Mouse (Mus musculus) limb, embryonic 11.5 days (tissue): ENCODE results near the gene Plcb1. TPM values are rescaled to one million over a fixed set of nuclear protein-coding genes. Genes with fewer than 3 reads are reported as not detected.

Experiments used
- ATAC-seq: fragments of 200-750 bp; cut with Nextera tagmentation; 2 replicates; pipeline ENCODE4 v1.8.0; 2017; ENCODE audit warnings: low read depth; ENCODE audit not compliant: insufficient number of reproducible peaks, low FRiP score, low TSS enrichment
- DNase-seq: peaks from one replicate; pipeline ENCODE4 v3.0.0-alpha.2; 2015; ENCODE audit warnings: low spot score
- H3K27ac ChIP-seq: fragments of 300-500 bp; sonication (generic); replicated peaks from 2 replicates; pipeline ENCODE4 v1.5.1; 2014; ENCODE audit warnings: low read depth, mild to moderate bottlenecking, low read length
- H3K27me3 ChIP-seq: fragments of 300-500 bp; sonication (generic); 2 replicates; pipeline ENCODE4 v1.6.1; 2014; ENCODE audit warnings: mild to moderate bottlenecking, low read length, mixed read lengths; ENCODE audit not compliant: control insufficient read depth, insufficient read depth
- H3K36me3 ChIP-seq: fragments of 300-500 bp; sonication (generic); 2 replicates; pipeline ENCODE4 v1.6.1; 2014; ENCODE audit warnings: mild to moderate bottlenecking, low read length, moderate library complexity, mixed read lengths; ENCODE audit not compliant: control insufficient read depth, insufficient read depth
- H3K4me1 ChIP-seq: fragments of 300-500 bp; sonication (generic); 2 replicates; pipeline ENCODE4 v1.6.1; 2014; ENCODE audit warnings: low read length, mixed read lengths; ENCODE audit not compliant: control insufficient read depth, insufficient read depth
- H3K4me2 ChIP-seq: fragments of 300-500 bp; sonication (generic); 2 replicates; pipeline ENCODE4 v1.6.1; 2014; ENCODE audit warnings: low read depth, mild to moderate bottlenecking, moderate library complexity; ENCODE audit not compliant: severe bottlenecking
- H3K4me3 ChIP-seq: fragments of 300-500 bp; sonication (generic); 2 replicates; pipeline ENCODE4 v1.5.1; 2014; ENCODE audit warnings: low read depth, low read length
- H3K9ac ChIP-seq: fragments of 300-500 bp; sonication (generic); 2 replicates; pipeline ENCODE4 v1.6.1; 2014; ENCODE audit warnings: mild to moderate bottlenecking, low read length
- H3K9me3 ChIP-seq: fragments of 300-500 bp; sonication (generic); 2 replicates; pipeline ENCODE4 v1.6.1; 2016; ENCODE audit warnings: low read length; ENCODE audit not compliant: control insufficient read depth
- WGBS: fragments of 180-500 bp; shearing (Covaris S2); extraction: QIAGEN DNeasy Blood & Tissue Kit; methylation state at CpG from one replicate; pipeline ENCODE4 v1.1.7; 2014; 5-methylcytosine and 5-hydroxymethylcytosine counted together
- polyA plus RNA-seq: library from polyadenylated mRNA; unstranded; fragments of >200 nt; fragmentation: Nextera tagmentation; extraction: Ambion mirVana; gene quantifications from 2 replicates; pipeline ENCODE4 v1.2.1, GENCODE M21; 2014

Gene Plcb1
- polyA plus RNA-seq, 1 experiment from 2014 or later: 10.4 TPM

DNA sequence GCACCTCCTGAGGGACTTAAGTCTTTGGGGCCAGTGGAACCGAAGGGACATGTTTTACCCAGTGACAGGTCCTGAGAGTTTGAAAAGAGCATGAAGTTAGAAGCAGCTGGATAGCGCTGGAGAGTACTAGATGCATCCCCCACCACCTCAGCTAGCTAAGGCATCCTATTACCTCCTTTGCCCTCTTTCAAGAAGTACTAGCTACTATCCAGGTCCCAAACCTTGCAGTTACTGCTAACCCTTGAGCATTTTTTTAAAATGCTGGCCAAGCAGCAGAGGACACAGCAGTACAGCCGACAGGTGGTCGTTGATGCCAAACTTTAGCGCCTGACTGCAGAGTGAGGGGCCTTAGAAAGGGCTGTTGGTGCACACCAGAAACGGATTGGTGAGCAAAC, 986 bp downstream of the Plcb1 start:
- Histone ChIP-seq H3K4me1 (0 out of 2 replicates have a peak, but pooled peaks cover 4% of the 10 kb centered on the region), H3K4me3 (peak overlapping the region; percentile 63), H3K9me3 (no peaks in the 10 kb centered on the region), H3K27me3 (no peaks in the 10 kb centered on the region), H3K36me3 (no peaks in the 10 kb centered on the region), H3K27ac (no peak overlapping the region), H3K9ac (peak overlapping the region; percentile 76; the same call in 1 of the 2 replicates), H3K4me2 (peak overlapping the region; percentile 98)
- ATAC-seq (peak; percentile 23; the same call in 1 of the 2 replicates), DNase-seq (no peak)
- WGBS: 8% methylated on average over 6 of the region's 6 CpGs

DNA sequence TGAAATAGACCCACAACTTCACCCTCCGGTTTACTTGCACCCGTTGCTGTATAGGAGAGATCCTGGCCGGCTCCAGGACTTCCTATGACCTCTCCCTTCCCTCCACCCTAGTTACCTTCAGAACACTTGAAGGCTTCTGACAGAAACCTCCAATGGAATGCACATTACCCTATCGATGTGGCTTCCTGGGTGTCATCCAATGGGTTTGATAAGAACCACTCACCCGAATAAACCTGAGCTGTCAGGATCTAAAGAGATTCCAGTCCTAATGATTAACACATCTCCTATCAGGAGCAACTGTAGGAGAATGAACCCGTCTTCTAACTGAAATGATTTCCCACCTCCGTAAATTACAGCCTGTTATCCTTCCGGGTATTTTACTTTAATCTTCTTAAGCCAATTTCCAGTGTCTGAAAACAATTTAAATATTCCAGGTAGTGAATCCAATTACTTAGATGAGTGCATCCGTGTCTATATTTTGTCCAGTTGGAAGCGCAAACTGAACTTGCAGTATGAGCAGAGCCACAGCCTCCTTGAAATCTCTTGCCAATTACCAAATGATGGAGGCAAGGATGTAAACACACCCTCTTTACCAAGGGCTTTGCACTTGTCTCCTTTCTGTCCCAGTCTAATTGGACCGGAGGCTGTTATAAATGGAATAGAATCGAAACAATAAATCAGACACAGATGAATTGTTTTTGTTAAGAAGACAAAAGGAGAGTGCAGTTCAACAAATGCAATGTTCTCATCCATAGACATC, 1.6 kb downstream of the Plcb1 start:
- H3K9me3 ChIP-seq: no peaks in the 10 kb centered on the region
- H3K36me3 ChIP-seq: no peaks in the 10 kb centered on the region
- DNase-seq: no peak
- H3K27me3 ChIP-seq: no peaks in the 10 kb centered on the region
- no peak overlapping the region; the same call in 1 of the 2 replicates for H3K4me3 ChIP-seq
- ATAC-seq: no peak
- H3K4me1 ChIP-seq: 0 out of 2 replicates have a peak, but pooled peaks cover 4% of the 10 kb centered on the region
- 60% methylated on average over 12 of the region's 12 CpGs for WGBS
- no peak overlapping the region for H3K27ac ChIP-seq
- H3K9ac ChIP-seq: no peak overlapping the region
- peak overlapping the region; percentile 98 for H3K4me2 ChIP-seq

DNA sequence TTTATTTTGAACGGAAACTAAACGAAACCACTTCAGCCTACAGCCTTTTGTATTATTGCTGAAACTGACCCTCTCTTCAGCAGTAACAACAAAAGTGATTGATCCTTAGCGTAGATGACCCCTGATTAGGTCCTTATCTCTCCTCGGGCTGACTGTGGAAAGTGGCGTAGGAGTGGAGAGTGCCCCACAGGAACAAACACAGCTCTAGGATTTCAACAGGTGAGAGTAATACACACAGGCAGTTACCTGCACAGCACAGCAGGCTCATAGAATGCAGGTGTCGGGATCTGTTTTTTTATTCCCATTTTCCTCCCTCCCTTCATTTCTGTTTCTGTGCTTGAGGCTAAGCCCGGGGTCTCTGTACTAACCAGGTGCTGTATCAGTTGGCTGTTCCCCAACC, 7.1 kb downstream of the Plcb1 start:
- Histone ChIP-seq H3K9me3 (no peaks in the 10 kb centered on the region), H3K36me3 (no peaks in the 10 kb centered on the region), H3K9ac (no peak overlapping the region), H3K4me1 (peaks cover 10% of the 10 kb centered on the region; the same call in 1 of the 2 replicates), H3K27ac (no peak overlapping the region), H3K4me2 (peak overlapping the region; percentile 24; the same call in 1 of the 2 replicates), H3K27me3 (no peaks in the 10 kb centered on the region), H3K4me3 (no peak overlapping the region)
- 24% methylated on average over 7 of the region's 7 CpGs for WGBS
- peak; percentile 40; the same call in 1 of the 2 replicates for ATAC-seq
- no peak for DNase-seq

DNA sequence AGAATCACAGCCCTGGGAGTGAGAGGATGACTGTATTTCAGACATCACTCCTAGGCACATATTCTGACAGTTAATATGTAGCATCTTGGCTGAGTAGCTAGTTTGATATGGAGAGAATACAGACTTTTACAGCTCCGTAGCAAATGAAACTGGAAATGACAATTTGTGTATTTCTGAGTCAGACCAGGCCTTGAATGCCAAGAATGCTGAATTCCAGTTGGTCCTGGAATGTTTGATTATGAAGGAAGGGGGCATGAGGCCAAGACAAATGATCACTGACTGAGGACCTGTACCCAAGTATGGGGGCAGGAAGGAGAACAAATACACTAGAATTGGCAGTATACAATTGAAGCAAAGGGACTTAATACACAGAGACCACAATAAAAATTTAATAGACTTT, 14.4 kb downstream of the Plcb1 start:
- Histone ChIP-seq H3K4me2 (no peak overlapping the region), H3K27ac (no peak overlapping the region), H3K9ac (no peak overlapping the region), H3K9me3 (no peaks in the 10 kb centered on the region), H3K4me3 (no peak overlapping the region), H3K36me3 (no peaks in the 10 kb centered on the region), H3K4me1 (no peaks in the 10 kb centered on the region), H3K27me3 (no peaks in the 10 kb centered on the region)
- WGBS: 77% methylated on average over 1 of the region's 1 CpGs
- ATAC-seq: no peak
- DNase-seq: no peak

DNA sequence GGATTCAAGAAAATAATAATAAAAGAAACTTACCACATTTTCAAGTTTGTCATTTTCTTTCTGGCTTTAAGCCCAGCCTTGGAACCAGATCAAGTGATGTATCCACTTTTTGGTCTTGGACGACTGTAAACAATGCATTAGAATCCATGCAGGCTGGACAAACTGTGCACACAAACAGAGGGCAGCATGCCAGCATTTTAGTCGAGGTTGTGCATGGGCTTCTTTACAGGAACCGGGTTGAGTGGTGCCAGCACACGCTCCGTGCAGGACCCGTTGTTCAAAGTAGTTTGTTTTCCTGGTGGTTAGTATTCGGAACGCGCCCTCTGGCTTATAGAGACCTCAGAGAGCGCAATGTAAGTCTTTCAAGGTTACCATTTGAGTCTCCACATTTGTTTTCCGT, 30.5 kb downstream of the Plcb1 start:
- DNase-seq: no peak
- Histone ChIP-seq H3K9me3 (no peaks in the 10 kb centered on the region), H3K27me3 (no peaks in the 10 kb centered on the region), H3K27ac (no peak overlapping the region), H3K4me1 (no peaks in the 10 kb centered on the region), H3K36me3 (no peaks in the 10 kb centered on the region), H3K4me2 (no peak overlapping the region), H3K4me3 (no peak overlapping the region), H3K9ac (no peak overlapping the region)
- no peak for ATAC-seq
- 88% methylated on average over 11 of the region's 11 CpGs for WGBS

DNA sequence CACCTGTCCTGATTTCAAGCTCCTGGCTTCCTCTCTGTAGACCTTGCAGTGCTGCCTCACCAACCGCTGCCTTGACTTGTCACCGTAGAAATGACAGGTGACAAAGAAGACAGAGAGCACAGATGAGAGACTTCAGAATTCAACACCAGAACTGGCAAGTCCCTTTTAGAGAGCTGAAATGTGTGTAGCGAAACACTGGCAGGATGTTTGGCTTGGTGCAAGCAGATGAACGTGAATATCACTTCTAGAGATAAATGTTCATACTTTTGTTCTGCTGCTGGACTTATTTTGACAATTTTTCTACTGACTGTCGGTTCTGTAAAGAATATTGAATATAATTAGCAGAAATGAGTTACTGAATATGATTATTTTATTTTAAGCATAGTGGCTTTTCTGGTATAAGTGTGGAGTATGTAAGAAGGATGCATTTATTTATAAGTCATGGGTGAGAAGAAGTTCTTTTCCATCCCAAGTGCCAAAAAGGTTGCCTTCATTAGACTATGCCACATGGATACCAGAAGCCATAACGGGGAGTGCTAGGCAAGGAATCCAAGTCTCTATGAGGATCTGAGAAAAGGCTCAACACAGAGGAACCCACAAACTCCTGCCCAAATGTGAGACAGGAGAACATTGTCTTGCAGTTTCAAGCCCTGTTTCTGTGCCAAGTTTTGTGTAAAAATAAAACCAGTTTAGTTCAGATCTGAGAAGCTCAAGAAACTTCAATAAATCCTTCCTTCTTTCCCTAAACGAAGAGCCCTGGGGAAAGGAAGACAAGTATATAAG, 31.4 kb downstream of the Plcb1 start:
- Histone ChIP-seq H3K4me3 (no peak overlapping the region), H3K4me2 (no peak overlapping the region), H3K9ac (no peak overlapping the region), H3K36me3 (no peaks in the 10 kb centered on the region), H3K27ac (no peak overlapping the region), H3K27me3 (no peaks in the 10 kb centered on the region), H3K9me3 (no peaks in the 10 kb centered on the region), H3K4me1 (no peaks in the 10 kb centered on the region)
- WGBS: 92% methylated on average over 7 of the region's 7 CpGs
- ATAC-seq (no peak), DNase-seq (no peak)

DNA sequence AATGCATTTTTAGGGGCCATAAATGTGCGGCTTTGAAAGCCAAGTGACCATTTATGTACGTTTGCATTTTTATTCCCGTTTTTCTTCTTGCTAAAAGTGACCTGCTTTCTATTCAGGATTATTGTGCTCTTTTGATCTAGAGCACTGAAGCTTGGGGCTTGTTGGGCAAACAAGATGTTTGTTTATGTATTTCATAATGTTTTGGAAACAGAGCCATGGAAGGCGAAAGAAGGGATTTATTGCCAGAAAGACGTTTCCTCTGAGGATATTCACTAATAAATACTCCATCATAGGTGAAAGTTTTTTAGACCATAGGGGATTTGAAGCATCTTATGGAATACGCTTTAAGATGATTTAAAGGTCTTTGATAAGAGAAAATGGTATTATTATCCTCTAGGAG, 35.3 kb downstream of the Plcb1 start:
- Histone ChIP-seq H3K27ac (no peak overlapping the region), H3K27me3 (no peaks in the 10 kb centered on the region), H3K4me3 (no peak overlapping the region), H3K36me3 (no peaks in the 10 kb centered on the region), H3K9me3 (no peaks in the 10 kb centered on the region), H3K4me2 (no peak overlapping the region), H3K9ac (no peak overlapping the region), H3K4me1 (peaks cover 7% of the 10 kb centered on the region)
- 79% methylated on average over 6 of the region's 6 CpGs for WGBS
- ATAC-seq: no peak
- no peak for DNase-seq

DNA sequence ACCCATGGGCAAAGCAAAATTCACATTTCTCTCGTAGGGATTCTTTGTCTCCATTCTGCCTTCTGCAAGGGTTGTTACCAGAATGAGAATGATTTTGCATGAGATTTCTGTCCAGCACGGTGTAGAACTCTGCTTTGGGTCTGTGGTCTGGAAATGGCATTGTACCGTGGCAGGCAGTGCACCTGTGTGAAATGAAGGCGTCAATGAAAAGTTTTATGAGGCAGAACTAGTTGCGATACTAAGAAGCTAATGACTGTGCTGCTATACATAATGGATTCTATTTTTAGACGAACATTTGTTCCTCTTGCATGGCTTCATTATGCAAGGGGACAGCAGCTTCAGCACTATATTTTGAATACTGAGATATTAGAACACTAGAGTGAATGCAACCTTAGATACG, 39.8 kb downstream of the Plcb1 start:
- no peak for ATAC-seq
- WGBS: 51% methylated on average over 7 of the region's 7 CpGs
- H3K4me2 ChIP-seq: no peak overlapping the region

More for the DNA sequence above, 39.8 kb downstream of the Plcb1 start:
- H3K9ac ChIP-seq: no peak overlapping the region
- H3K4me3 ChIP-seq: no peak overlapping the region
- H3K9me3 ChIP-seq: no peaks in the 10 kb centered on the region
- no peak for DNase-seq
- no peaks in the 10 kb centered on the region for H3K27me3 ChIP-seq
- no peaks in the 10 kb centered on the region for H3K36me3 ChIP-seq
- H3K27ac ChIP-seq: no peak overlapping the region
- peaks cover 11% of the 10 kb centered on the region for H3K4me1 ChIP-seq
